Mouse (Mus musculus): Measurements from ENCODE around the gene Vps8.

Gene Vps8

DNA sequence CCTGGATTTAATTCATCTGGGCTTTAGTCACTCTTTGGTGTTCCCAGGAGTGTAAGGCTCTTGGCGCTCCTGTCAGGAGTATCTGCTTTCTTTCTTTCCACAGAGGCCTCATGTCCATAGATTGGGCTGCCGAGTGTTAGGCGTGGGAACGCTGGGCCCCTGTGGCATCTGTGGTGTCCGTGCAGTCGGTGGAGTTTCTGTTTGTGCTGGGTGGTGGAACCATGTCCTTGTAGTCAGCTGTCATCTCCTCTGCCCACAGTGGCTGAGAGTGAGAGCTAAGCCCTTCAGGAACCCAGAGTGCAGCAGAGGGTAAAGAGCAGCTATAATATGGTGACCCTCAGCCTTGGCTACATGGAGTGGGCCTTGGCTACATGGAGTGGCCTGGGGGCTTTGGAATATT lies 140.4 kb downstream of the Vps8 start:
- DNase-seq: no peak

GRCm38 (mm10) chr16:21567093-21567492 lies 144.2 kb downstream of the Vps8 start:
- DNase-seq: no peak

DNA sequence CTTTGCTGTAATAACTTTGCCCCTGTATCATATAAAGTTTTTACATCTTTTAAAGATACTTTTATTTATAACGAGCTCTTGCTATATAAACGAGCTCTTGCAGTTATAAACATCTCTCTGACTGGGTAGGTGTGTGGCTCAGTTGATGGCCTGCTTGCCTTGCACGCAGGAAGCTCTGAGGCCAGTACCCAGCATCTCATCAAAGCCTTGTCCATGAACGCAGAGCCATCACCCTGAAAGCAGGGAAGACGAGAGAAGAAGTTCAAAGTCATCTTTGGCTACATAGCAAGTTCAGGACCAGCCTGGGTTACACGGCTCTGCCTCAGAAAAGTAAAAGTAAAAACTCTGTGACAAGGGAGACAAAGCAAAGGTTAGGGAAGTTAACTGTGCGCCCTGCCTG lies 147.0 kb downstream of the Vps8 start:
- DNase-seq: peak; percentile 65

GRCm38 (mm10) chr16:21570786-21571185 lies 147.9 kb downstream of the Vps8 start:
- peak; percentile 3 for DNase-seq

DNA sequence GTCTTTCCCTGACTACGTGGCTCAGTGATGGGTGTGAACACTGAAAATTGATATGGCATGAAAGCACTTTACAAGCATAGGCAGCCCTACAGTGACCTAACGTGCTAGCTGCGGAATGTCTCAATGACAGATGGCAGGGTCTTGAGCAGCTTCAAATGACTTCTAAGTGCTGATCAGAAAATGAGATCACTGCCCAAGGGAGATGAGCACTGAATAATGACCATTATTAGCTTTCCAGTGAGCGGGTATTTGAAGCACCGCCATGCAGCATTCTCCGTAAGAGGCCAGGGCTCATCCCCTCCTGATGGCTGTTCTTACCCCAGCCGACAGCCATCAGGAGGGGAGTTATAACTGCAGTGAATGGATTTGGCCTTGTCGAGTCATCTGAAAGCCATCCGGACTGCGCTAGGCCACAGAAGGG lies 153.1 kb downstream of the Vps8 start:
- DNase-seq: peak; percentile 59

GRCm38 (mm10) chr16:21589110-21589509 lies 166.2 kb downstream of the Vps8 start:
- no peak for DNase-seq

- DNase-seq: peak; percentile 97
Observed at GRCm38 (mm10) chr16:21590806-21591205, 167.9 kb downstream of the Vps8 start.

- DNase-seq: peak; percentile 75
Observed at GRCm38 (mm10) chr16:21591511-21591910, 168.6 kb downstream of the Vps8 start.

DNA sequence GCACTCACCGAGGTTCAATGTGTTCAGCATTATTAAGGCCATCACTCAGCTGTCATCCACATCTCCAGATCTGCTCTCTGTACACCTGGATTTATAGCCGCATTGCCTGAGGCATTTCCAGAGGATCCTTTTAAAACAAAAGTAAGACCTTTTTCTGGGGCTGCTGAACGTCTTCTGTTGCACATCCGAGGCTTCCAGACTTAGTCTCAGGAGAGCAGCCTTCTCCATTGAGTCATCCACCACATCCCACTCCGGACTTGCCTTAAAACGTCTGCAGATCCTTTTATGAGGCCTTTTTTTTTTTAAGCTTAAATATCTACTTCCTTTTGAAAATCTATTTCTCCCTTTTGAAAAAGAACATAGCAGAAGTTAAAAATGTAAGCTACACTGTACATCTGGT lies 172.6 kb downstream of the Vps8 start:
- peak; percentile 84 for DNase-seq

DNA sequence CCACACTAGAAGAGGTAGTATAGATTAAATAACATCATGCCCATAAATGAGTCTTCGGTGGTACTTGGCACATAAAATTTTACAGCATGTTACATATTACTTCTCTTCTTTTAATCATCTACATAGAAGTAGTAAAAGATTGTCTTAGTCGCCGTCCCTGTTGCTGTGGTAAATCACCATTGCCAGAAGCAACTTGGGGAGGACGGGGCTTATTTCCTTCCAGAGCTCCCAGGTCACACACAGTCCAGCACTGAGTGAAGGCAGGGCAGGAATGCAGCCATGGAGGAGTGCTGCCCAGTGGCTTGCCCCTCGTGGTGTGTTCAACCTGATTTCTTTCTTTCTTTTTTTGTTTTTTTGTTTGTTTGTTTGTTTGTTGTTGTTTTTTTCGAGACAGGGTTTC lies 181.4 kb downstream of the Vps8 start:
- DNase-seq: peak; percentile 43

DNA sequence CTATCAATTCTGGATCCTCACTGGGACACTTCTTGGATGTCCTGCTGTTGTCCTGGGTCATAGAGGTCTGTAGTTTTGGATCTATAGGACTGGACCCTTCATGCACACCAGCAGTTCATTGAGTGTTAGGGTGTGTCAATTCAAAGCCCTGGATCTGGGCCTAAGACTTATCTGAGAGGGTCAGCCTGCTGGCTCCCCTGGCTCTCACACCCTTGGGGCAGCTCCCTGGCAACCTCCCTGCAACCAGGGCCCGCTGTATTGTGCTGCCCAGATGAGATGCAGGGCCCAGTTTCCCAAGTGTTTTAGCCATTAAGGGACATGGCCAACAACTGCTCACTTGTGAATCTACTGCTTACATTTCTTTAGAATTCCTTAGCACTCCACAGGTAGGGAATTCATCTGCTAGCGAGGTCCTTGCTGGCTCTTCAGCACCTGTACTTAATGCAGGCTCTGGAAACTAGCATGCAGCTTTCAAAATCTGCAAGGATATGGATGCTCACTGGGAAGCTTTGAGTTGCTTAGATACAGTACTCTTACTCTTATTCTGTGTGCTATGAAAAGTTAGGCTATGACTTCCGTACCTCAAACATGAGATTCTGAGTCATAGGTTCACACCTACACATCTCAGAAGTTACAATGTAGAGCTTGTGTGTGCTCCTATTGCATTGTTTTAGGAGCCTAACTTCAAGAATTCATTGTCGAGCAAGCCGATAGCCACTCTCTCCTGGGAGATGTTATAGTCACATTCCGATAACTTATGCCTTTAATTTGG lies 183.5 kb downstream of the Vps8 start:
- DNase-seq: peak; percentile 87

GRCm38 (mm10) chr16:21607021-21607650 lies 184.2 kb downstream of the Vps8 start:
- DNase-seq: peak; percentile 34

- DNase-seq: peak; percentile 71
Observed at GRCm38 (mm10) chr16:21607651-21608040, 184.7 kb downstream of the Vps8 start.

- DNase-seq: peak; percentile 81
Observed at GRCm38 (mm10) chr16:21608176-21608865, 185.4 kb downstream of the Vps8 start.

DNA sequence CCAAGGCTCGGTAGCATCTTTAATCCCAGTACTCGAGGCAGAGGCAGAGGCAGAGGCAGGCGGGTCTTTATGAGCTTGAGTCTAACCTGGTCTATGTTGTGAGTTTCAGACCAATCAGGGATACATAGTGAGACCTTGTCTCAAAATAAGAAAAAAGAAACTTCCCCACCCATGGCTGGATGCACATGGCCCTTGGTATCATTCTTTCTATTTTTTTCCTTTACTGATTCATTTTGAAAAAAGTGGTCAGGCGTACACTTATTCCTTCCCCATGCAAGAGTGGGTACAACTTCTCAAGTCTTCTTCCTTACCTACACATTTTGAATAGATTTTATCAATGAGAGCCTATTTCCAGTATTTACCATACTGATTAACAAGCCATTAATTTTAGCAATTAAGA lies 187.6 kb downstream of the Vps8 start:
- DNase-seq: peak; percentile 53

DNA sequence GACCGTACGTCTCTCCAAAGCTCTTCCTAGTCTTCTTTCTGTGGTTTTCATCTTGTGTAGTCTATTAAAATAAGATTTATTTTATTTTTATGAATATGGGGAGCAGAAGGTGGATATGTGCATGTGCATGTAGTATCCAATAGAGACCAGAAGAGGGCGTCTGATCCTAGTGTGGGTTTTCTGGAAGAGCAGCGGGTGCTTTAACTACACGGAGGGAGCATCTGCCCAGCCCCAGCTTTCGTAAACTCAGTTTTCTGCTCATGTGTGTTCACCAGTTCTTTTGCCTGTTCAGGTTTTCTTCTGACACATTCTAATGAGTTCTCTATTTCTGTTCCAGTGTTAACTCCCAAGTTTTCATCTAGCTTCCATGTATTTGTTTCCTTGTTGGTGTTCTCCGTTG lies 192.9 kb downstream of the Vps8 start:
- peak; percentile 89 for DNase-seq

DNA sequence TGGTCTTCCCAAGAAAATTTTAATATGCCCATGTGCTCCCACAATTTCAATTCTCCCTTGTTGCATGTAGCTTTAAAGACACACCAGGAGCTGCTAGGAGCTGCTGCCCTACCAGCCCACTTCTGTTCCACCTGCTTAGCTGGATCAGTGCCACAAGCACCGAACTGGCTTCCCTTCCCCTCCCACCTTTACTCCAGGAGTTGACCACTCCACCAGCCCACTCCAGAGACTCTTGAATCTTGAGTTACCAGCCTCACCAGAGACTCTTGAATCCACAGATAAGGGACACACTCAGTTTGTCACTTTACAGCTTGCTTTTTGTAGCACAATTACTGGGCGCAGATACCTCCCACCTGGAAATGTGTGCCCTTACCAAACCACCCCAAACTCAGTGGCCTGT lies 197.7 kb downstream of the Vps8 start:
- DNase-seq: no peak

- no peak for DNase-seq
Observed at GRCm38 (mm10) chr16:21625784-21626634, 203.1 kb downstream of the Vps8 start.

- no peak for DNase-seq
Observed at GRCm38 (mm10) chr16:21627248-21627647, 204.3 kb downstream of the Vps8 start.

- no peak for DNase-seq
Observed at GRCm38 (mm10) chr16:21628061-21628591, 205.2 kb downstream of the Vps8 start.

DNA sequence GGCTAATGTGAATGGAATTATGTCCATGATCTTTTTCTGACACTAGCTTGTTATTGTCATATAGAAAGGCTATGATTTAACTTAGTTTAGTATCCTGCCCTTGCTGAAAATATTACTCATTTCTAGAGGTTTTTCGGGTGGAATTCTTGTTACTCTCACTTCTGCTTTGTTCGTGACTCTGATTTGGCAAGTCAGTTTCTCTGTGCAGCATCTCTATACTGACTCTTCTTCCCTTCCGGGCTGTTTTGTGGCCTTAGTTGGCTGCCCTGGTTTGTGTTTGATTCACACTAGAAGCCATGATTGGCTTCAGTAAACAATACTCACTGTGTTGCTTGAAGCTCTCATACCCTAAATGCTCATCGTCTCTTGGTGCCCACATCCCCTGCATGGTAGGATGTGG lies 207.7 kb downstream of the Vps8 start:
- no peak for DNase-seq

- DNase-seq: no peak
Observed at GRCm38 (mm10) chr16:21631815-21632222, 208.9 kb downstream of the Vps8 start.

DNA sequence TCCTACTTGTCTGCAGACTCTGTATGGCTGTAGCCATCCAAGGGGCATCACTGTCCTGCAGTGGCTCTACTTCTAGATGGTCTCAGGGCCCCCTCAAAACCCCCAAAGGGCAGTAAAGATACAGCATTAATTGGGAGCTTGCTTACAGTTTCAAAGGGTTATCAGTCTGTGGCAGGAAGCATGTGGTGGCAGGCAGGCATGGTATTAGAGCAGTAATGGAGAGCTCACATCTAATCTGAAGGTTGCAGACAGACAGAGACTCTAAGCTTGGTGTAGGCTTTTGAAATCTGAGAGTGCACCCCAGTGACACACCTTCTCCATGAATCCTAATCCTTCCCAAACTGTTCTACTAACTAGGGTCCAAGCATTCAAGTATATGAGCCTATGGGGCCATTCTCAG lies 211.5 kb downstream of the Vps8 start:
- DNase-seq: no peak

All from heart, adult 11 months (tissue).